ENCODE assay signal across 13 mouse cellular contexts in genomic region chr1:189653746-189654145, GRCm38 (mm10).
"Had no signal": no experiment of that assay in that cellular context is flagged by ENCODE, and none has a peak within 500 bp of the region (broad histone marks: within the 10 kb centered on the region; RNA-seq: fewer than 3 reads in every experiment).

No protein-coding gene starts in this region.

- DNase-seq: gastrocnemius, postnatal 14 days; gastrocnemius, postnatal 36 days; heart, adult 18-20 months; heart, postnatal 14 days; heart, postnatal 36 days; kidney, adult 11 months; kidney, adult 2 months; kidney, adult 9 months; kidney, postnatal 14 days; kidney, postnatal 36 days; layer of hippocampus, adult 9-11 months; layer of hippocampus, postnatal 36 days; left cerebral cortex, postnatal 4 days had no signal
